Mouse (Mus musculus) cerebellum, adult 8-10 months (tissue): ENCODE data around the gene Gtf3c4.
A peak's percentile ranks its signal among the peaks of the same experiment; 100 is the strongest.

Experiments used
- DNase-seq: peaks from one replicate; pipeline ENCODE4 v3.0.0; 2022

Gtf3c4 gene

DNA sequence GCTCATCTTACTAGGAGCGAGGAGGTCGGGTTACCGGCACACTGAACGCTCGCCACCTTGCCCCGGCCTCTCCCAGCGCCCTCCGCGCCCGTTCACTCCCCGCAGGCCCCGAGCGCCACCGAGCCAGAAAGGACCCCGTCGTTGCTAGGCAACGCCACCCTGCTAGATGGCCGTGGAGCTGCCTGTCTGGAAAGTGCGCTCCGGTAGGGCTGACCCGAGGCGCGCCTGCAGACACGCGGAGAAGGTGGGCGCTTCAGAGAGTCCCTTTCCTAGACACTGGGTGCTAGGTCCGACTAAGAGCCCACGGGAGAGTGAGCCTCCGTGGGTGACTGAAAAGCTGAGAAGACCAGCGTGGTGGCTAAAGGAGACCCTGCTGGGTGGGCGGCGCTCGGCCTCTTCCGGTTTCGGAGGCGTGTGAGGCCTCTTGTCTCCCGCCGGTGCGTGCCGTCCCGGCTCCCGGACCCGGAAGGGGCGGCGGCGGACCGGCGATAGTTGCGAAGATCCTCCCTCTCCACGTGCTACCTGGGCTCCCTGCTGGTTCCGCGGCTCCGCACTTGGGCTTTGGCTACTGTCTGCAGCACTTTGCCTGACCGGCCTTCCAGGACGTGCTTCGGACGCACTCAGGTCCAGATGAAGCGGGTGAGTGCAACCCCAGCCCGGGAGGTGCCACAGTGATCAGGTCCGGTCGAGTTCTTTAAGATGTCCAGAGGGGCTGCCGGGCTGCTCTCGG, at the start of gene Gtf3c4, which contains the start of gene Ddx31:
Gtf3c4 (minus strand) TSS at position 139 of the 730 bp plus-strand sequence.
Ddx31 (plus strand) TSS at position 185 of the 730 bp plus-strand sequence.
- DNase-seq: peak; percentile 94

DNA sequence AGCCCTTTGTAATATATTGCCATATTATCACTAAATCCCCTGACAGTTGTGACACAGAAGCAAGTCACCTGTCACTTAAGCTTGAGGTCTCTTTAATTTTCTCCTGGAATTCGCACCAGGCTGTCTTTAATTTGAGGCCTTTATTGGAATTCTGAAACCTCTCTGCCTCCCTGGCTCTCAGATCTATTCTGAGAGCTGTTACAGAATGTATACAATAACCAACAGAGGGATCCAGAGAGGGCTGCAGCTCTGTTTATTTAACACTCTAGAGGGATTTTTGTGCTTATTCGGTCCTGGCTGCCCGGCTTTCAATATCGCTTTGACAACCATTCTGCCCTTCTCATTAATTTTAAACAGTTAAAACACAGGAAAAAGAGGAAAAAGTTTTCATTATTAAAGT, 44.8 kb upstream of the Gtf3c4 start:
- DNase-seq: no peak

DNA sequence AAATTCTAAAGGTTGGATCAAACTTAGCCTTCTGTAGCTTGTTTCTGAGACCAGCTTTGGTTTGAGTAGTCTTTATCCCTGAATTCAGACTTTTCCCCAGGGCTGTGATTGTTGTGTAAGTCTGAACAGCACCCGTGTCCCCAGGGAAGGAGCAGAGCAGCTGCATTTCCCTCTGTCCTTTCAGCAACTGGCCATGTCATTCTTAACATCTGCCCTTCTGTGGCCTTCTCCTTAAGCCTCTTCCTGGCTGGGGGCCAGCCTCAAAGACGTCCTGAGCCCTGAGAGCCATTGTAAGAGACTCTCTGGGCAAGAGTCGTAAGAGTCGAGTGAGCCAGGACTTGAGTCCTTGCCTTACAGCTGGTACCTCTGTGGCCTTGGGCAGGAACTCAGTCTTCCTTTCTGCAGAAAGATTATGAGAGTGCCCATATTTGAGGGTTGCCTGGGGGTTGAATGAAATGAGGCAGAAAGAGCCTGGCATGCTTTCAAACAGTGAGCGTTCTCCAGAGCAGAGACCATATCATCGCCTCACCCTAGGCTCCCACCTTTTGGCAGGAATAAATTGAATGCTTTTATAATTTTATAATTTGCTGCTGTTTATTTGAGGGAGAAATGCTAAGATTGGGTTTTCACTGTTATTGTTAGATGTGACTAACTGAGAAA, 42.8 kb upstream of the Gtf3c4 start:
- no peak for DNase-seq

GRCm38 (mm10) chr2:28882047-28882446, 41.9 kb upstream of the Gtf3c4 start:
- DNase-seq: no peak

DNA sequence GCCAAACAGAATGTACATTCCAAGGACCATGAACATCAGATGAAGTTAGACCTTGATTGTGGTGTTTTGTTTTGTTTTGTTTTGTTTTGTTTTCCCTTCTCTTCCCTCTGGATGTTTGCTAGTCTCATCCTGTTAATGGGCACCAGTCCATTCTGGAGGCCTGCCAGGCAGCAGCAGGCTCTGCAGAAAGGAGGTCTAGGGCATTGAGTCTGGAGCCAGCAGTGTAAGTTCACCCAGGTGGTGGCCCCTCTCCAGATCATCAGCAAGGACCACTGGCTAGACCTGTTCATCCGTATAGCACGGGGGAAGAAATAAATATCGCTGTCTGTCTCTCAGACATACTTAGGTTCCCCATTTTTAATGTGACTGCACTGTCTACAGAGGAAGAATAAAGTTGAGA, 41.1 kb upstream of the Gtf3c4 start:
- peak; percentile 9 for DNase-seq

GRCm38 (mm10) chr2:28875554-28875953, 35.4 kb upstream of the Gtf3c4 start:
- no peak for DNase-seq

GRCm38 (mm10) chr2:28867495-28867894, 27.3 kb upstream of the Gtf3c4 start:
- peak; percentile 65 for DNase-seq

- DNase-seq: no peak
Measured at GRCm38 (mm10) chr2:28863857-28864256, 23.7 kb upstream of the Gtf3c4 start.

GRCm38 (mm10) chr2:28860678-28861423, 20.7 kb upstream of the Gtf3c4 start:
- DNase-seq: no peak

DNA sequence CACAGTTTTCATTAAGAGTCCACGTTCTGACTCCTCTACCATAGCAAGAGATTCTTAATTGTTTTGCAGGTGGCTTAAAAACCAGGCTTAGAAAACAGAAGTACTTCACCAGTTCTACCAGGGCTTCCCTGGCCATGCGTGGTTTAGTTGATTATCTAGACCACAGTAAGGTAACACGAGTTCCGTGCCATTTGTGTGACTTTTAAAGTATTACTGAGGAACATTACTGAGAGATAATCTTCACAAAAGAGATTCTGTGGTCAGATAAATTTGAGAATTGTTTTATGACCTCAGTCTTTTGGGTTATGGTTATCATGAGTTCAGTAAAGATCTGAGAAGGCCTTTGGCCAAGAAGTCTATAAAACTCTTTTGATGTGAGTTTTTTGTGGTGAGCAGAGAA, 19.1 kb upstream of the Gtf3c4 start:
- DNase-seq: no peak

DNA sequence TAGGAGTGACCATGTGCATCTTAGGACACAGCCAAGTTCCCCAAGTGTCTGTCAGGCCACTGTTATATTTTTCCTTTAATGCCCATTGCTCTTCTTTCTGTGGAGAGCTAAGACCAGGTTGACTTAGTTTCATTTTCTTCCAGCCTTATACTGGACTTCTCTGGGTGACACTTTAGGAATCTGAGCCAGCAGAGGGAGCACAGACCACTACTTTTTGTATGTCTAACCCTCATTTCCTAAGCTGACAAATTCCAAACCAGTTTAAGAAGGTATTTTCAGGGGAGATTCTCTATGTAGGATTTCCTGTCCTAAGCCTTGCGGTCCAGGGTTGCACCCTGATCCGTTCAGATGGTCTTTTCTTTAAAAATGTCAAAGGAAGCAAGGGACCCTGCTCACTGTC, 15.6 kb upstream of the Gtf3c4 start:
- DNase-seq: no peak

- no peak for DNase-seq
Measured at GRCm38 (mm10) chr2:28852594-28852993, 12.4 kb upstream of the Gtf3c4 start.

DNA sequence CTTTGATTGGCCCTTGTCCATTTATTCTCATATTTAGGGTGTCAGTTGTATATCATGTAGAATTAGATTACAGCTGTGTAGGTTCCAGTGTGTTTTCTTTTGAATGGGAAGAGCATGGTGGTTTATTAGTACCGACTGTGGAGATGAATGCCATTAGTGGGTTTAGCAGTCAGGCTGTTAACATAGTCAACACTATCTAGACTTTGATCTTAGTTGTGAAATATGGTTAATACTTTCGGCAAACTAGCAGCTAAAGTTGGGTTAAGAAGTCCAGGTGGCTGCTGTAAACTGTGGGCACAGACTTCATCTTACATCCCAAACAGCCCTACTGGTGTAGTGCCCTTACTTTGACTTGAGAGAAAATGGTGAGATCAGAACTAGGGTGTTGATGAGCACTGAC, 8.7 kb upstream of the Gtf3c4 start:
- DNase-seq: no peak

- DNase-seq: no peak
Measured at GRCm38 (mm10) chr2:28842042-28842441, 1.9 kb upstream of the Gtf3c4 start.

DNA sequence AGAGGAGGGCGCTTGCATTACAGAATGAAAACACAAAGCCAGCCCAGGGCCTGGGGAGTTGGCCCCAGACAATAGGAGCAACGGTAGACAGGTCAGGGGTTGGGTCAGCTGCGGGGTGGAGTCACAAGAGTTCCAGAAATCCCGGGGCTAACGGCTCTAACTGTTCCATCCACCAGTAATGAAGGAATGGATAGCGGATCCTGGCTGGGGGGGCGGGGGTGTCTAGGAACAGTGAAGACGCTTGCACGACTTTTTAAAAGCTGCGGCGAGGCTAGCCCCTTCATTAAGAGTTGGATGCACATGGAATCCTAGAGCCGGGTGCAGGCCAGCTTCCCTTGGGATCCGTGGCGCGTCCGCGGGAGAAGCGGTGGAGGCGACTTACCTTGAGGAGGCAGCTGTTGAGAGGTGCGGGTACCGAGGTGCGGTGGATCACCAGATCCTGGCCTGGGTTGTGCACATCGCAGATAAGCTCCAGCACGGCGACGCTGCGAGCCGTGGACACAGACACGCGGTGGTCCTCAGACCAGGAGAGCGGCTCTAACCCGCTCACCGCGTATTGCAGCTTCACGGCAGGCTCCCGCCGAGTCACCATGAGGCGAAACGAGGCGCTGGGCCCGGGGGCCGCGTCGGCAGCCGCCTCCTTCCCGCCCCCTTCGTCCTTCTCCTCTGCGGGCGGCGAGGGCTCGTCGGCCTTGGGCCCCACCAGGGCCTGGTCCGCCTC, 499 bp downstream of the Gtf3c4 start:
- no peak for DNase-seq

DNA sequence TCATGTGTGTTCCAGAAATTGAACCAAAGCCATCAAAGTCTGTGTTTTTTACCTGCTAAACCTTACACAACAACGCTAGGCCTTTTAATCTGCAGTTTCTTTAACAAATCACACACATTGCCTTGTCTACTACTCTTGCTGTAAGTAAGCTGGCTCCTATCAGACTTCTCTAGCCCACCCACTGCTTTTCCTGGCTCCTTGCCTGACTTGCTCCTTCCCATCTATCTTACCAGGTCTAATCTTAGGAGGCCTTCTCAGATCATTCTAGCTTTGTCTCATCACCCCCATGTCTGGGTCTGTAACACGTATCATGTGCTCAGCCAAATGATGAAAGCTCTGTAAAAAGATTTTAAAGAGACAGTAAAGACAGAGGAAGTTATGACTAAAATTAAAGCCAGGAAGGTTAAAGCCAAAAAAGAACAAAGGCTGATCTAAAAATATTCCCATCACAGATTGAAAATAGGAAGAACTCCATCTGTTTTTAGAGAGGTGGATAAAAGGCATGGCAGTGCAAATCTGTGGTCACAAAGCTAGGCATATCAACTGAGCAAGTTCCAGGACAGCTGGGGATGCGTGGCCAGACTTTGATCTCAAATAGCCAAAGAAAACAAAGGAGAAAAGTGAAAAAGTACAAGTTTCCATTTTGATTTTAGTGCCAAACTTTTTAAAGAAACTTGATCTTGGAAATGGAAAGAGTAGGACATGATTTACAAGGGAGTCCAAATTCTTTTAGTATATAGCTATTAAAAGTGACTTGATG, 3.8 kb downstream of the Gtf3c4 start:
- DNase-seq: peak; percentile 33

- no peak for DNase-seq
Measured at GRCm38 (mm10) chr2:28829265-28829664, 10.9 kb downstream of the Gtf3c4 start.

DNA sequence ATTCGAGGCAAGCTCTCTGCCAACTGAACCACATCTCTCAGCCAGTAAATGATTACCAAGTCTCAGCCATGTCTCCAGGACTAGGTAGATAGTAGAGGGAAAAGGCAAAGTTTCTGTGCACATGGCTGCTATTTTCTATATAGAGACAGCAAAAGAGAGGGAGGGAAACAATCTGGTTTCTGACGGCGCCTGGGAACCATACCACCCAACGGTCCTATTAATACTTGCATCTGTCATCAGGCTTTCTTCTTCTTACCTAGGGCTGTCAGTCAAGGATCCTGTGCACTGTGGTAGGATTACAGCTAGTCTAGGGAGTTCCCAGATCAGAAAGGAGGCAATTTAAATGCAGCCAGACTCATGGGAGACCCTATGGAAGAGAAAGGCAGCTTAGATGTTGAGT, 21.3 kb downstream of the Gtf3c4 start:
- DNase-seq: no peak

DNA sequence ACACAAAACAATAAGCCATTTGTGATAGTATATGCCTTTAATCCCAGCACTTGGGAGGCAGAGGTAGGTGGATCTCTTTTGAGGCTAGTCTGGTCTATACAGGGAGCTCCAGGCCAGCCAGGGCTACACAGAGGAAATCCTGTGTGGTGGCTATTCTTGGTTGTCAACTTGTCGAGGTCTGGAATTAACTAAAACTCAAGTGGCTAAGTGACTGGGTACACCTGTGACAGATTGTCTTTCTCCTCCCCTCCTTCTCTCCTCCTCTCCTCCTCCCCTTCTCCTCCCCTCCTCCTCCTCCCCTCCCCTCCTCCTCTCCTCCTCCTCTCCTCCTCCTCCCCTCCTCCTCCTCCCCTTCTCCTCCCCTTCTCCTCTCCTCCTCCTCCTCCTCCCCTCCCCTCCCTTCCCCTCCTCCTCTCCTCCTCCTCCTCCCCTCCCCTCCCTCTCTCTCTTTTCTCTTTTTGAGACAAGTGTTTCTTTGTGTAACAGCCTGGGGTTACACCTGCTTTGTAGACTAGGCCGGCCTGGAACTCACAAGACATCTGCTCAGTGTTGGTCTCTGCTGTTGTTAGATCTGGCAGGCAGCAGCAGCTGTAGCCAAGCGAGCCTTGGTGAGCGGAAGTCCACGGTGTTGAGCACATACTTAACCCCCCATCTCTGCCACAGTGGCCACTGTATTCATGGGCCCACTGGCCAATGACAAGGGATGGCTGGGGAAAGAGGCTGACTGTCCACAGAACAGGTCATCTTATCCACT, 29.7 kb downstream of the Gtf3c4 start:
- DNase-seq: no peak

DNA sequence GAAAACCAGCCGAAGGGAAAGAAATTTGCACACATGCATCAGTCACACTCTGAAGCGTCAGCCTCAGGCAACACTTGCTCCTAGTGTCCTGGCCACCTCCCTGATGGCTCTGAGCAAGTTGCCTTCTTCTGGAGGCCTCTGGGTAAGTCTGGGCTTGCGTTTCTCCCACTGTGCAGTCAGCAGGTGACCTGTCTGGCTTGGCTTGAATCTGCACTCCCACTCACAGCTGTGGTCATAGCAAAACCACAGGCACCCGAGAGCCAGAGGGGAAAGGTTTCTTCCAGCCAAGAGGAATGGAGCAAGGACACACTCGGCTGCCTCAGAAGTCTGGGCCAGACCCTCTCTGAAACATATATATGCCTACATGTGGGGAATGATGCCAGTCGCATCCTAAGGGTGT, 31.3 kb downstream of the Gtf3c4 start:
- DNase-seq: no peak

DNA sequence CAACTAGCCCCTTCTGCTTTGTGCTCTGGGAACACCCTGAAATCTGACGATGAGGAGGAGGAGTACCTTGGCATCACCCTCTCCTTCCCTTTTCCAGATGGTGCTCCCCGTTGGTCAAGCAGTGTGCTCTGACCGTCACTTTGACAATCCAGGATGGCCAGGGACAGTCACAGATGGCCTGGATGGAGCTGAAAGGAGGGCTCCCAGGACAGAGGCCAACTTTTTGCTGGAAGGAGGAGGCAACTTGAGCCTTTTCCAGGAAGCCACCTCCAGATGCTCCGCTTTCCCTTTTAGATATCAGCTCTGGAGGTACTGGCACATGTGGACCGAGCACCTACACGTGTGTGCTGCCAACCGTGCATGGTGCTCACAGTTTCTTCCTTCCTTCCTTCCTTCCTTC, 36.8 kb downstream of the Gtf3c4 start:
- DNase-seq: no peak

GRCm38 (mm10) chr2:28799575-28799974, 40.6 kb downstream of the Gtf3c4 start:
- DNase-seq: no peak
